Mouse (Mus musculus): ENCODE measurements at regions not wholly inside any gene's neighbourhood (a gene's known extent, or its start where the extent isn't known, plus 50 kb on each side); places are given as distances from the start of the nearest gene placed in this dataset.

GRCm38 (mm10) chr11:44161734-44162418, 238.0 kb upstream of the Il12b start:
- TF ChIP-seq CTCF (IDR thresholded peaks at IDR 0.05; ENCODE audit: low read depth) (no peak), EP300 (optimal IDR thresholded peaks at IDR 0.05) (no peak)
